ENCODE assay signal across 9 mouse cellular contexts in genomic region chr7:135139153-135139612, GRCm38 (mm10).
A peak's percentile ranks its signal among the peaks of the same experiment; 100 is the strongest.
DNase-seq lines count a peak whose midpoint lies in the region; ATAC-seq and TF ChIP-seq lines count a peak whose summit lies in the region.
"Had no signal": no experiment of that assay in that cellular context is flagged by ENCODE, and none has a peak within 500 bp of the region (broad histone marks: within the 10 kb centered on the region; RNA-seq: fewer than 3 reads in every experiment).

No protein-coding gene starts in this region.

- WGBS in hindbrain, postnatal 0 days: 12% methylated on average over 5 of the region's 5 CpGs
- WGBS in stomach, embryonic 16.5 days: 47% methylated on average over 5 of the region's 5 CpGs

- no peaks in the 10 kb centered on the region for H3K9me3 ChIP-seq in hindbrain, postnatal 0 days (ENCODE audit: low read length)
- no peaks in the 10 kb centered on the region for H3K9me3 ChIP-seq in stomach, embryonic 16.5 days (replicated peaks; ENCODE audit: control insufficient read depth, low read length)

- peak; percentile 7 to 36 for DNase-seq in right cerebral cortex, adult 2 months (ENCODE audit: low spot score in 2 of 2)
- DNase-seq in right cerebral cortex, postnatal 25 days: no peak
- DNase-seq in embryo, embryonic 10.5 days (ENCODE audit: low spot score): peak; percentile 62
- DNase-seq in hindbrain, postnatal 0 days (ENCODE audit: low spot score): peak; percentile 39
- DNase-seq in kidney, adult 8-10 months: no peak
- no peak for DNase-seq in testis, postnatal 10 days (ENCODE audit: low spot score)
- DNase-seq: kidney, adult 9 months; liver, postnatal 0 days had no signal

- TF ChIP-seq CTCF in hindbrain, postnatal 0 days (IDR thresholded peaks at IDR 0.05; ENCODE audit: low read depth): no peak

- no peak overlapping the region for H3K9ac ChIP-seq in hindbrain, postnatal 0 days (replicated peaks; ENCODE audit: low read length)
- no peak overlapping the region for H3K9ac ChIP-seq in stomach, embryonic 16.5 days (ENCODE audit: low read length)
- H3K9ac ChIP-seq: liver, postnatal 0 days had no signal

- H3K4me2 ChIP-seq in hindbrain, postnatal 0 days (ENCODE audit: low read depth, low read length): no peak overlapping the region
- no peak overlapping the region for H3K4me2 ChIP-seq in stomach, embryonic 16.5 days (ENCODE audit: low read depth, low read length)

- H3K27ac ChIP-seq in hindbrain, postnatal 0 days: peak overlapping the region; percentile 32; the same call in 1 of the 2 replicates
- no peak overlapping the region; the same call in 1 of the 2 replicates for H3K27ac ChIP-seq in stomach, embryonic 16.5 days (ENCODE audit: low read length)

- H3K4me3 ChIP-seq in hindbrain, postnatal 0 days (ENCODE audit: low read length): no peak overlapping the region
- no peak overlapping the region for H3K4me3 ChIP-seq in stomach, embryonic 16.5 days (replicated peaks; ENCODE audit: low read length)

- no peaks in the 10 kb centered on the region for H3K36me3 ChIP-seq in hindbrain, postnatal 0 days (ENCODE audit: insufficient read depth, low read length)
- H3K36me3 ChIP-seq in stomach, embryonic 16.5 days (ENCODE audit: control insufficient read depth, insufficient read depth, low read length): peaks cover 4% of the 10 kb centered on the region; the same call in 1 of the 2 replicates

- ATAC-seq in hindbrain, postnatal 0 days: peak; percentile 40
- ATAC-seq in stomach, embryonic 16.5 days (ENCODE audit: insufficient read depth, low FRiP score): peak; percentile 83
- ATAC-seq: liver, postnatal 0 days had no signal

- peaks cover 4% of the 10 kb centered on the region; the same call in 1 of the 2 replicates for H3K4me1 ChIP-seq in hindbrain, postnatal 0 days (ENCODE audit: insufficient read depth, low read length)
- no peaks in the 10 kb centered on the region for H3K4me1 ChIP-seq in stomach, embryonic 16.5 days (ENCODE audit: control insufficient read depth, insufficient read depth, low read length)

- H3K27me3 ChIP-seq in hindbrain, postnatal 0 days (ENCODE audit: insufficient read depth, low read length): no peaks in the 10 kb centered on the region
- no peaks in the 10 kb centered on the region for H3K27me3 ChIP-seq in stomach, embryonic 16.5 days (ENCODE audit: control insufficient read depth, insufficient read depth, low read length)

Comparison
In these comparisons a context has a peak if more than half of its experiments do, and no peak if none do; other contexts are left out.
1. DNase-seq: peak in right cerebral cortex, adult 2 months (2 of 2), embryo, embryonic 10.5 days (single experiment) and hindbrain, postnatal 0 days (single experiment); none in right cerebral cortex, postnatal 25 days (single experiment), kidney, adult 8-10 months (0 of 2) and testis, postnatal 10 days (single experiment).